14 mouse cellular contexts compared by ENCODE assay signal in the genomic region with DNA sequence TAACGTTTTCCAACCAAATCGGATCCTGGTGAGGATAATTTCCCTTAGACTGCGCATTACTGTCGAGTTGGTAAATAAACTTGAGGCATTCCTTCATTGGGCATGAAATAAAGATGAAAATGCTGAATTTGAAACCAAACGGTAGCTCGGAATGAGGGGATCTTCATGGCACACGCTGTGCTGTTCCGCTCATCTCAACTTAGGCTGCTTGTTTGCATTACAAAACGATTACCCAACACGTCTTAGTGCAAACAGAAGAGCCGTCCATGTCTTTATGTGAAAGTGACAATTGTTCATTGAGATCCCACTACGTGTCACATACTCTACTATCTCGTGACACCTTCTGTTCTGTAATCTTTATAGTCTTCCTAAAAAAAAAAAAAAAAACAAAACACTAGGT. TPM values are rescaled to one million over a fixed set of nuclear protein-coding genes. Genes with fewer than 3 reads are reported as not detected.
A peak's percentile ranks its signal among the peaks of the same experiment; 100 is the strongest.
DNase-seq lines count a peak whose midpoint lies in the region; ATAC-seq and TF ChIP-seq lines count a peak whose summit lies in the region.
"Had no signal": no experiment of that assay in that cellular context is flagged by ENCODE, and none has a peak within 500 bp of the region (broad histone marks: within the 10 kb centered on the region; RNA-seq: fewer than 3 reads in every experiment).

No protein-coding gene starts in this region.

- no peaks in the 10 kb centered on the region for H3K27me3 ChIP-seq in forebrain, postnatal 0 days (ENCODE audit: insufficient read depth, low read length)
- H3K27me3 ChIP-seq in forebrain, embryonic 15.5 days: no peaks in the 10 kb centered on the region
- no peaks in the 10 kb centered on the region for H3K27me3 ChIP-seq in neural tube, embryonic 13.5 days
- H3K27me3 ChIP-seq in midbrain, embryonic 15.5 days (replicated peaks): no peaks in the 10 kb centered on the region
- no peaks in the 10 kb centered on the region for H3K27me3 ChIP-seq in intestine, embryonic 15.5 days (replicated peaks)
- H3K27me3 ChIP-seq: heart, embryonic 13.5 days; limb, embryonic 13.5 days had no signal

- H3K4me1 ChIP-seq in forebrain, postnatal 0 days (ENCODE audit: insufficient read depth): no peaks in the 10 kb centered on the region
- 0 out of 2 replicates have a peak, but pooled peaks cover 2% of the 10 kb centered on the region for H3K4me1 ChIP-seq in forebrain, embryonic 15.5 days
- H3K4me1 ChIP-seq in neural tube, embryonic 13.5 days (replicated peaks): 0 out of 2 replicates have a peak, but pooled peaks cover 3% of the 10 kb centered on the region
- peaks cover 5% of the 10 kb centered on the region; the same call in 1 of the 2 replicates for H3K4me1 ChIP-seq in midbrain, embryonic 15.5 days
- no peaks in the 10 kb centered on the region for H3K4me1 ChIP-seq in intestine, embryonic 15.5 days (replicated peaks)
- H3K4me1 ChIP-seq: heart, embryonic 13.5 days; limb, embryonic 13.5 days had no signal

- TF ChIP-seq CTCF in forebrain, postnatal 0 days (IDR thresholded peaks at IDR 0.05; ENCODE audit: low read depth): no peak

- WGBS in forebrain, postnatal 0 days: 47% methylated on average over 13 of the region's 13 CpGs
- 48% methylated on average over 13 of the region's 13 CpGs for WGBS in forebrain, embryonic 15.5 days
- WGBS in neural tube, embryonic 13.5 days: 49% methylated on average over 13 of the region's 13 CpGs
- WGBS in midbrain, embryonic 15.5 days: 28% methylated on average over 13 of the region's 13 CpGs
- WGBS in intestine, embryonic 15.5 days: 41% methylated on average over 13 of the region's 13 CpGs

- H3K9me3 ChIP-seq in forebrain, postnatal 0 days (ENCODE audit: low read length): no peaks in the 10 kb centered on the region
- no peaks in the 10 kb centered on the region for H3K9me3 ChIP-seq in forebrain, embryonic 15.5 days
- no peaks in the 10 kb centered on the region for H3K9me3 ChIP-seq in neural tube, embryonic 13.5 days
- no peaks in the 10 kb centered on the region for H3K9me3 ChIP-seq in midbrain, embryonic 15.5 days
- H3K9me3 ChIP-seq in intestine, embryonic 15.5 days: no peaks in the 10 kb centered on the region
- H3K9me3 ChIP-seq: G1E; limb, embryonic 13.5 days had no signal

- no peak for ATAC-seq in forebrain, postnatal 0 days
- ATAC-seq in forebrain, embryonic 15.5 days (replicated peaks): no peak
- ATAC-seq in neural tube, embryonic 13.5 days (ENCODE audit: low read depth): no peak
- ATAC-seq in midbrain, embryonic 15.5 days (replicated peaks): no peak
- no peak for ATAC-seq in intestine, embryonic 15.5 days

- H3K27ac ChIP-seq in forebrain, postnatal 0 days (ENCODE audit: low read depth, low read length): no peak overlapping the region
- H3K27ac ChIP-seq in forebrain, embryonic 15.5 days (replicated peaks): no peak overlapping the region
- H3K27ac ChIP-seq in neural tube, embryonic 13.5 days (replicated peaks): no peak overlapping the region
- no peak overlapping the region for H3K27ac ChIP-seq in midbrain, embryonic 15.5 days
- H3K27ac ChIP-seq in intestine, embryonic 15.5 days: no peak overlapping the region
- H3K27ac ChIP-seq: heart, embryonic 13.5 days; hindbrain, embryonic 14.5 days; left cerebral cortex, adult 2 months; limb, embryonic 13.5 days had no signal

- no peaks in the 10 kb centered on the region for H3K36me3 ChIP-seq in forebrain, postnatal 0 days (ENCODE audit: insufficient read depth)
- no peaks in the 10 kb centered on the region for H3K36me3 ChIP-seq in forebrain, embryonic 15.5 days
- no peaks in the 10 kb centered on the region for H3K36me3 ChIP-seq in neural tube, embryonic 13.5 days
- H3K36me3 ChIP-seq in midbrain, embryonic 15.5 days (replicated peaks): no peaks in the 10 kb centered on the region
- no peaks in the 10 kb centered on the region for H3K36me3 ChIP-seq in intestine, embryonic 15.5 days
- H3K36me3 ChIP-seq: G1E; heart, embryonic 13.5 days; limb, embryonic 13.5 days had no signal

- H3K4me3 ChIP-seq in forebrain, postnatal 0 days (ENCODE audit: low read depth, low read length): no peak overlapping the region
- no peak overlapping the region for H3K4me3 ChIP-seq in forebrain, embryonic 15.5 days
- no peak overlapping the region for H3K4me3 ChIP-seq in neural tube, embryonic 13.5 days
- H3K4me3 ChIP-seq in midbrain, embryonic 15.5 days: no peak overlapping the region
- no peak overlapping the region for H3K4me3 ChIP-seq in intestine, embryonic 15.5 days (replicated peaks)
- H3K4me3 ChIP-seq: heart, embryonic 13.5 days; left cerebral cortex, adult 2 months; limb, embryonic 13.5 days; myocyte had no signal

- DNase-seq in forebrain, postnatal 0 days: peak; percentile 3
- DNase-seq in neural tube, embryonic 10.5 days (ENCODE audit: extremely low spot score, low spot score): no peak
- DNase-seq in urinary bladder, postnatal 14 days (ENCODE audit: low spot score): no peak
- DNase-seq: thymus, postnatal 36 days had no signal

- H3K4me2 ChIP-seq in forebrain, postnatal 0 days (ENCODE audit: low read depth): no peak overlapping the region
- no peak overlapping the region for H3K4me2 ChIP-seq in forebrain, embryonic 15.5 days (replicated peaks)
- H3K4me2 ChIP-seq in neural tube, embryonic 13.5 days: 0 out of 2 replicates have a peak overlapping the region, but pooled peaks have one; percentile 33
- H3K4me2 ChIP-seq in midbrain, embryonic 15.5 days: 0 out of 2 replicates have a peak overlapping the region, but pooled peaks have one; percentile 37
- no peak overlapping the region for H3K4me2 ChIP-seq in intestine, embryonic 15.5 days (replicated peaks)

- H3K9ac ChIP-seq in forebrain, postnatal 0 days: no peak overlapping the region
- H3K9ac ChIP-seq in forebrain, embryonic 15.5 days (replicated peaks): no peak overlapping the region
- no peak overlapping the region for H3K9ac ChIP-seq in neural tube, embryonic 13.5 days
- no peak overlapping the region for H3K9ac ChIP-seq in midbrain, embryonic 15.5 days
- no peak overlapping the region for H3K9ac ChIP-seq in intestine, embryonic 15.5 days
- H3K9ac ChIP-seq: heart, embryonic 13.5 days; hindbrain, embryonic 14.5 days; limb, embryonic 13.5 days had no signal

RNA-seq across cellular contexts. Expression of a gene that starts 49.3 kb away (rescaled TPM):
- total RNA-seq in forebrain, postnatal 0 days (2014; rRNA removed): 14.8 and 19.4 TPM in 2 replicates
- 3.0 and 4.5 TPM in 2 replicates for polyA plus RNA-seq in forebrain, postnatal 0 days (2015; fragmentation: Nextera tagmentation; extraction: Ambion mirVana)
- 10.0 and 10.9 TPM in 2 replicates for polyA plus RNA-seq in forebrain, embryonic 15.5 days (2015; fragmentation: Nextera tagmentation; extraction: Ambion mirVana)
- polyA plus RNA-seq in neural tube, embryonic 13.5 days (2015; fragmentation: Nextera tagmentation; extraction: Ambion mirVana): 9.3 and 10.2 TPM in 2 replicates
- polyA plus RNA-seq in midbrain, embryonic 15.5 days (2015; fragmentation: Nextera tagmentation; extraction: Ambion mirVana): 11.4 and 11.8 TPM in 2 replicates
- 8.1 and 8.5 TPM in 2 replicates for polyA plus RNA-seq in intestine, embryonic 15.5 days (2015; fragmentation: Nextera tagmentation; extraction: Ambion mirVana)

Comparison
In these comparisons a context has a peak if more than half of its experiments do, and no peak if none do; other contexts are left out.
1. H3K4me2 ChIP-seq: peak in neural tube, embryonic 13.5 days (single experiment) and midbrain, embryonic 15.5 days (single experiment); none in forebrain, postnatal 0 days (single experiment), forebrain, embryonic 15.5 days (single experiment) and intestine, embryonic 15.5 days (single experiment).